Mouse (Mus musculus) hindbrain, postnatal 0 days (tissue): ENCODE measurements around the gene Rps6kl1. TPM values are rescaled to one million over a fixed set of nuclear protein-coding genes. Genes with fewer than 3 reads are reported as not detected.
A peak's percentile ranks its signal among the peaks of the same experiment; 100 is the strongest.

ENCODE experiments used
- ATAC-seq: fragments of 200-750 bp; cut with Nextera tagmentation; 2 replicates; pipeline ENCODE4 v1.8.0; 2017; ENCODE audit warnings: mild to moderate bottlenecking, moderate TSS enrichment, moderate library complexity
- DNase-seq: peaks from one replicate; pipeline ENCODE4 v3.0.0-alpha.2; 2015; ENCODE audit warnings: low spot score
- H3K27ac ChIP-seq: fragments of 300-500 bp; sonication (generic); 2 replicates; pipeline ENCODE4 v1.5.1; 2014; ENCODE audit warnings: mild to moderate bottlenecking
- H3K27me3 ChIP-seq: fragments of 300-500 bp; sonication (generic); 2 replicates; pipeline ENCODE4 v1.6.1; 2014; ENCODE audit warnings: low read length, mixed read lengths; ENCODE audit not compliant: insufficient read depth
- H3K36me3 ChIP-seq: fragments of 300-500 bp; sonication (generic); 2 replicates; pipeline ENCODE4 v1.6.1; 2014; ENCODE audit warnings: low read length, mixed read lengths; ENCODE audit not compliant: insufficient read depth
- H3K4me1 ChIP-seq: fragments of 300-500 bp; sonication (generic); 2 replicates; pipeline ENCODE4 v1.6.1; 2014; ENCODE audit warnings: antibody characterized with exemption, low read length, mixed read lengths; ENCODE audit not compliant: insufficient read depth
- H3K4me2 ChIP-seq: fragments of 300-500 bp; sonication (generic); 2 replicates; pipeline ENCODE4 v1.6.1; 2014; ENCODE audit warnings: low read depth, mild to moderate bottlenecking, low read length, moderate library complexity, mixed read lengths
- H3K4me3 ChIP-seq: fragments of 300-500 bp; sonication (generic); 2 replicates; pipeline ENCODE4 v1.5.1; 2014; ENCODE audit warnings: low read length
- H3K9ac ChIP-seq: fragments of 300-500 bp; sonication (generic); replicated peaks from 2 replicates; pipeline ENCODE4 v1.6.1; 2014; ENCODE audit warnings: mild to moderate bottlenecking, low read length, moderate library complexity, mixed read lengths
- H3K9me3 ChIP-seq: fragments of 300-500 bp; sonication (generic); 2 replicates; pipeline ENCODE4 v1.6.1; 2016; ENCODE audit warnings: low read length, mixed read lengths
- CTCF ChIP-seq: IDR thresholded peaks from 2 replicates; pipeline ENCODE4 v1.5.1; 2016; ENCODE audit warnings: antibody characterized with exemption, control low read depth, low read depth
- WGBS: fragments of 180-500 bp; shearing (Covaris S2); extraction: QIAGEN DNeasy Blood & Tissue Kit; methylation state at CpG from one replicate; pipeline ENCODE4 v1.1.7; 2014; 5-methylcytosine and 5-hydroxymethylcytosine counted together
- polyA plus RNA-seq: library from polyadenylated mRNA; unstranded; fragments of >200 nt; fragmentation: Nextera tagmentation; extraction: Ambion mirVana; gene quantifications from 2 replicates; pipeline ENCODE4 v1.2.1, GENCODE M21; 2015
- total RNA-seq: library from RNA; depleted of rRNA; stranded (reverse); fragments of >200 nt; gene quantifications from 2 replicates; pipeline ENCODE4 v1.2.3, GENCODE M21; 2014

The Rps6kl1 gene
- total and polyA plus RNA-seq, 2 experiments from 2014 or later = 30.8 to 42.0 TPM

GRCm38 (mm10) chr12:85131361-85131760 lies 19.7 kb downstream of the Rps6kl1 start:
- ATAC-seq (no peak), DNase-seq (no peak)
- Histone ChIP-seq H3K9ac (no peak overlapping the region), H3K27ac (no peak overlapping the region), H3K4me2 (no peak overlapping the region), H3K36me3 (peaks cover 68% of the 10 kb centered on the region), H3K9me3 (no peaks in the 10 kb centered on the region), H3K4me3 (no peak overlapping the region), H3K4me1 (no peaks in the 10 kb centered on the region; the same call in 1 of the 2 replicates), H3K27me3 (no peaks in the 10 kb centered on the region)
- 86% methylated on average over 6 of the region's 6 CpGs for WGBS
- TF ChIP-seq CTCF = no peak

- no peaks in the 10 kb centered on the region for H3K9me3 ChIP-seq
- no peak for TF ChIP-seq CTCF
- H3K36me3 ChIP-seq = peaks cover 67% of the 10 kb centered on the region
- H3K4me3 ChIP-seq = no peak overlapping the region
- H3K9ac ChIP-seq = no peak overlapping the region
- no peak overlapping the region for H3K27ac ChIP-seq
- no peak overlapping the region for H3K4me2 ChIP-seq
- DNase-seq (no peak), ATAC-seq (no peak)
- WGBS = 92% methylated on average over 9 of the region's 9 CpGs
- H3K4me1 ChIP-seq = no peaks in the 10 kb centered on the region
- no peaks in the 10 kb centered on the region for H3K27me3 ChIP-seq
Measured at GRCm38 (mm10) chr12:85129426-85129978, 21.6 kb downstream of the Rps6kl1 start.

- peaks cover 65% of the 10 kb centered on the region for H3K36me3 ChIP-seq
- H3K4me2 ChIP-seq = no peak overlapping the region
- 63% methylated on average over 8 of the region's 8 CpGs for whole genome bisulfite sequencing
- ATAC-seq = 0 out of 2 replicates have a peak, but pooled peaks have one; percentile 51
- DNase-seq = peak; percentile 33
- no peak overlapping the region for H3K27ac ChIP-seq
- H3K4me1 ChIP-seq = no peaks in the 10 kb centered on the region
- H3K9me3 ChIP-seq = no peaks in the 10 kb centered on the region
- H3K27me3 ChIP-seq = no peaks in the 10 kb centered on the region
- H3K9ac ChIP-seq = no peak overlapping the region
- no peak for TF ChIP-seq CTCF
- no peak overlapping the region for H3K4me3 ChIP-seq
Measured at GRCm38 (mm10) chr12:85126986-85127603, 24.0 kb downstream of the Rps6kl1 start.

GRCm38 (mm10) chr12:85124751-85125150 lies 26.3 kb downstream of the Rps6kl1 start:
- Histone ChIP-seq H3K27ac (no peak overlapping the region), H3K27me3 (no peaks in the 10 kb centered on the region), H3K9me3 (no peaks in the 10 kb centered on the region), H3K4me3 (no peak overlapping the region), H3K36me3 (peaks cover 52% of the 10 kb centered on the region), H3K4me1 (no peaks in the 10 kb centered on the region), H3K4me2 (no peak overlapping the region), H3K9ac (no peak overlapping the region)
- ATAC-seq = no peak
- 90% methylated on average over 5 of the region's 5 CpGs for WGBS
- DNase-seq = no peak
- TF ChIP-seq CTCF = no peak

GRCm38 (mm10) chr12:85123645-85124044 lies 27.4 kb downstream of the Rps6kl1 start:
- Histone ChIP-seq H3K4me1 (no peaks in the 10 kb centered on the region), H3K9me3 (no peaks in the 10 kb centered on the region), H3K9ac (no peak overlapping the region), H3K27me3 (no peaks in the 10 kb centered on the region), H3K4me2 (no peak overlapping the region), H3K4me3 (no peak overlapping the region), H3K36me3 (peaks cover 53% of the 10 kb centered on the region), H3K27ac (no peak overlapping the region)
- 93% methylated on average over 11 of the region's 11 CpGs for WGBS
- ATAC-seq = no peak
- no peak for TF ChIP-seq CTCF
- no peak for DNase-seq

GRCm38 (mm10) chr12:85123108-85123530 lies 27.9 kb downstream of the Rps6kl1 start:
- Histone ChIP-seq H3K9me3 (no peaks in the 10 kb centered on the region), H3K27ac (no peak overlapping the region), H3K4me2 (no peak overlapping the region), H3K27me3 (no peaks in the 10 kb centered on the region), H3K9ac (no peak overlapping the region), H3K36me3 (peaks cover 48% of the 10 kb centered on the region), H3K4me1 (no peaks in the 10 kb centered on the region), H3K4me3 (no peak overlapping the region)
- WGBS = 91% methylated on average over 9 of the region's 9 CpGs
- DNase-seq (no peak), ATAC-seq (no peak)
- TF ChIP-seq CTCF = no peak

GRCm38 (mm10) chr12:85121806-85122459 lies 29.1 kb downstream of the Rps6kl1 start:
- TF ChIP-seq CTCF = no peak
- Histone ChIP-seq H3K27ac (no peak overlapping the region), H3K9me3 (no peaks in the 10 kb centered on the region), H3K4me1 (no peaks in the 10 kb centered on the region), H3K4me2 (no peak overlapping the region), H3K9ac (no peak overlapping the region), H3K27me3 (no peaks in the 10 kb centered on the region), H3K36me3 (peaks cover 49% of the 10 kb centered on the region), H3K4me3 (no peak overlapping the region)
- 69% methylated on average over 9 of the region's 9 CpGs for WGBS
- DNase-seq (no peak), ATAC-seq (no peak)
